Mouse (Mus musculus): ENCODE data around the gene Katnb1.

GRCm38 (mm10) chr8:95079305-95079704, 1.7 kb upstream of the Katnb1 start:
- no peak for TF ChIP-seq CTCF (IDR thresholded peaks at IDR 0.05; ENCODE audit: low read depth)
- TF ChIP-seq EP300 (optimal IDR thresholded peaks at IDR 0.05): no peak
